Mouse (Mus musculus) right cerebral cortex, postnatal 14 days (tissue): ENCODE data around the gene Rasgef1c.

ENCODE experiments used
- DNase-seq: peaks from one replicate; pipeline ENCODE4 v3.0.0; 2022

Rasgef1c gene

DNA sequence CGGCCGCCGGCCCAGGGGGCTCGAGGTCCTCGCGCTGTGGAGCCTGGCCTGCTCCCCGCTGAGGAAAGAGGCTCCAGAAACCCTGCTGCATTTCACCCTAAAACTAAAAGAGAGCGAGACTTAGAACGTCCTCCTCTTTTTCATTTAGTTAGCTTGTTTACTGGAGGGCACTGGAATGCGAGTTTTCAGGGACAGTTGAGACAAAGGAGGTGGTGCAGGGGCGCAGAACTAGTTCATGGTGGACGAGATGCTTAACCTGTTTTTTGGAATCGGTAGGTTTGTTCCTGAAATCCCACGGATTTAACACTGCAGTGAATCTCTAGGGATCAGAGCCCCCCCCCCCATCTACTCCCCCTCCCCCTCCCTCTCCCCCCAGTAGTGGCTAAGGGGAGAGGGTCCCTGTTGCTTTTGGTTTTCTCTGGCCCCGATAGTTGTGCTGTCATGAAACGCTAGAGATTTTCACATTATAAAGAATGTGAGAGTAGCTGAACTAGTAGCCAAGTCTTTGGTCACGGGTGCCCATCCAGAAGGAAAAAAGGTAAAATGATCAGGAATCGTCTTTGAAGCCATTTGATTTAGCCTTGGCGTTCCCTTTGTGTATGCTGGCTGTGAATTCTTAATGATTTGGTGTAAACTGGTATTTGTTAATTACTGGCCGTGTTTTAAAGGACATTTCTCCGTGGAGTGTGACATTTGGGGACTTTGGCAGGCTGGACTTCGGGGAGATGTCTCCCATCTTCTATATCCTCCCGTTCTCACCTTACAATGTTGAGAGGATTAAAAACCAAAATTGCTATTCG, 124.3 kb downstream of the Rasgef1c start:
- DNase-seq: no peak

- DNase-seq: no peak
These were observed 125.0 kb downstream of the Rasgef1c start for GRCm38 (mm10) chr11:50026521-50027090.

DNA sequence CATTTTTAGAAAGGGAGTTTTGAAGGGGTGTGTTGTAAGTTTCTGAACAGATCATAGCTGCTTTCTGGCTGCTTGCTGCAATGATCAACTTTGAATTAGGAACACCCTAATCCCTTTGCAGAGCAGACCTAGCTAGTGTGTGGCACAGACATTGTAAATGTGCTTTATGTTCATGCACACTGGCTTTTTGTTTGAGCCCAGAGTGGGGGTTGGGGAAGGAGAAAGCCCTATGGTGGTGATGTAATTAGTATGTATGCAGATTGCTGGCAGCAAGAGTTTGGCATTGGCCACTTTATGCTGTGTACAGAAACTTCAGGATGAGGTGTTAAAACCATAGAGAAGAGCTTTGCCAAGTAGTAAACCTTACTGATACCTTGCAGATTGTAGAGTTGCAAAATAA, 126.8 kb downstream of the Rasgef1c start:
- no peak for DNase-seq
